ENCODE assay signal across 12 mouse cellular contexts in genomic region chr1:179552751-179553150, GRCm38 (mm10). TPM values are rescaled to one million over a fixed set of nuclear protein-coding genes. Genes with fewer than 3 reads are reported as not detected.
DNase-seq lines count a peak whose midpoint lies in the region; ATAC-seq and TF ChIP-seq lines count a peak whose summit lies in the region.
"Had no signal": no experiment of that assay in that cellular context is flagged by ENCODE, and none has a peak within 500 bp of the region (broad histone marks: within the 10 kb centered on the region; RNA-seq: fewer than 3 reads in every experiment).

No protein-coding gene starts in this region.

- 48% methylated on average over 7 of the region's 7 CpGs for WGBS in embryonic facial prominence, embryonic 14.5 days
- WGBS in embryonic facial prominence, embryonic 10.5 days, result 39% methylated on average over 7 of the region's 7 CpGs
- 52% methylated on average over 7 of the region's 7 CpGs for WGBS in lung, adult 2 months
- 58% methylated on average over 7 of the region's 7 CpGs for WGBS in liver, embryonic 13.5 days (ENCODE audit: insufficient replicate concordance)
- 39% methylated on average over 7 of the region's 7 CpGs for WGBS in stomach, postnatal 0 days

- H3K9me3 ChIP-seq in embryonic facial prominence, embryonic 14.5 days (ENCODE audit: control insufficient read depth, low read length), result no peaks in the 10 kb centered on the region
- H3K9me3 ChIP-seq in embryonic facial prominence, embryonic 10.5 days, result no peaks in the 10 kb centered on the region
- no peaks in the 10 kb centered on the region for H3K9me3 ChIP-seq in liver, embryonic 13.5 days (replicated peaks)
- H3K9me3 ChIP-seq in stomach, postnatal 0 days (ENCODE audit: control insufficient read depth, low read length), result no peaks in the 10 kb centered on the region
- H3K9me3 ChIP-seq: midbrain, embryonic 12.5 days had no signal

- H3K27me3 ChIP-seq in embryonic facial prominence, embryonic 14.5 days (replicated peaks; ENCODE audit: control insufficient read depth, insufficient read depth, low read length), result no peaks in the 10 kb centered on the region
- no peaks in the 10 kb centered on the region for H3K27me3 ChIP-seq in embryonic facial prominence, embryonic 10.5 days (replicated peaks; ENCODE audit: low read depth, poor library complexity, severe bottlenecking)
- H3K27me3 ChIP-seq in liver, embryonic 13.5 days, result no peaks in the 10 kb centered on the region
- no peaks in the 10 kb centered on the region for H3K27me3 ChIP-seq in stomach, postnatal 0 days (ENCODE audit: control insufficient read depth, insufficient read depth, low read length)
- H3K27me3 ChIP-seq: midbrain, embryonic 12.5 days had no signal

- no peak overlapping the region for H3K9ac ChIP-seq in embryonic facial prominence, embryonic 14.5 days (ENCODE audit: low read depth, low read length)
- H3K9ac ChIP-seq in liver, embryonic 13.5 days, result peak overlapping the region; percentile 64
- 0 out of 2 replicates have a peak overlapping the region, but pooled peaks have one; percentile 31 for H3K9ac ChIP-seq in stomach, postnatal 0 days (ENCODE audit: low read length)
- H3K9ac ChIP-seq: hindbrain, embryonic 14.5 days; midbrain, embryonic 12.5 days had no signal

- DNase-seq in embryonic facial prominence, embryonic 14.5 days (ENCODE audit: low spot score), result no peak
- DNase-seq in embryonic facial prominence, embryonic 10.5 days (ENCODE audit: low spot score), result no peak
- DNase-seq in lung, adult 18-20 months, result peak; percentile 54 to 73
- DNase-seq in lung, adult 2 months, result no peak
- no peak for DNase-seq in liver, embryonic 13.5 days
- peak; percentile 76 for DNase-seq in stomach, postnatal 0 days (ENCODE audit: low spot score)
- no peak for DNase-seq in right cerebral cortex, adult 2 months (ENCODE audit: low spot score in 2 of 2)
- DNase-seq: layer of hippocampus, postnatal 36 days had no signal

- H3K4me1 ChIP-seq in embryonic facial prominence, embryonic 14.5 days (ENCODE audit: control insufficient read depth, insufficient read depth, low read length), result peaks cover 8% of the 10 kb centered on the region; the same call in 1 of the 2 replicates
- H3K4me1 ChIP-seq in embryonic facial prominence, embryonic 10.5 days, result peaks cover 7% of the 10 kb centered on the region
- H3K4me1 ChIP-seq in lung, adult 2 months (ENCODE audit: control insufficient read depth, insufficient read depth, low read length), result peaks cover 17% of the 10 kb centered on the region
- H3K4me1 ChIP-seq in liver, embryonic 13.5 days (replicated peaks), result peaks cover 70% of the 10 kb centered on the region
- 0 out of 2 replicates have a peak, but pooled peaks cover 6% of the 10 kb centered on the region for H3K4me1 ChIP-seq in stomach, postnatal 0 days (replicated peaks; ENCODE audit: control insufficient read depth, insufficient read depth)

- ATAC-seq in embryonic facial prominence, embryonic 14.5 days (ENCODE audit: low read depth), result peak; percentile 60; the same call in 1 of the 2 replicates
- ATAC-seq in liver, embryonic 13.5 days (ENCODE audit: low read depth), result peak; percentile 62
- peak; percentile 92 for ATAC-seq in stomach, postnatal 0 days (ENCODE audit: low FRiP score, low TSS enrichment)
- no peak for ATAC-seq in monocyte, adult 5-6 weeks (replicated peaks; ENCODE audit: insufficient number of reproducible peaks, low FRiP score, low TSS enrichment, poor library complexity, severe bottlenecking)
- ATAC-seq: activated CD4-positive, CD25-positive, alpha-beta regulatory T cell, adult 4 months had no signal

- TF ChIP-seq CTCF in lung, adult 2 months (IDR thresholded peaks at IDR 0.05; ENCODE audit: insufficient read depth, low read length), result no peak
- TF ChIP-seq CTCF in stomach, postnatal 0 days (IDR thresholded peaks at IDR 0.05; ENCODE audit: low read depth), result no peak

- TF ChIP-seq POLR2A in lung, adult 2 months (IDR thresholded peaks at IDR 0.05; ENCODE audit: borderline replicate concordance, extremely low read depth, low read depth, low read length), result no peak

- no peak overlapping the region for H3K4me3 ChIP-seq in embryonic facial prominence, embryonic 14.5 days (ENCODE audit: low read depth, low read length)
- H3K4me3 ChIP-seq in embryonic facial prominence, embryonic 10.5 days, result no peak overlapping the region
- H3K4me3 ChIP-seq in lung, adult 2 months (replicated peaks; ENCODE audit: extremely low read depth, low read depth, low read length), result no peak overlapping the region
- 0 out of 2 replicates have a peak overlapping the region, but pooled peaks have one; percentile 14 for H3K4me3 ChIP-seq in liver, embryonic 13.5 days (replicated peaks)
- H3K4me3 ChIP-seq in stomach, postnatal 0 days (ENCODE audit: low read depth, low read length), result no peak overlapping the region
- H3K4me3 ChIP-seq: midbrain, embryonic 12.5 days had no signal

- H3K36me3 ChIP-seq in embryonic facial prominence, embryonic 14.5 days (ENCODE audit: control insufficient read depth, insufficient read depth, low read length), result no peaks in the 10 kb centered on the region
- H3K36me3 ChIP-seq in embryonic facial prominence, embryonic 10.5 days (replicated peaks), result no peaks in the 10 kb centered on the region
- peaks cover 12% of the 10 kb centered on the region for H3K36me3 ChIP-seq in liver, embryonic 13.5 days
- no peaks in the 10 kb centered on the region for H3K36me3 ChIP-seq in stomach, postnatal 0 days (ENCODE audit: control insufficient read depth, insufficient read depth, low read length)
- H3K36me3 ChIP-seq: midbrain, embryonic 12.5 days had no signal

- TF ChIP-seq EP300 in stomach, postnatal 0 days (optimal IDR thresholded peaks at IDR 0.05), result no peak

- H3K4me2 ChIP-seq in embryonic facial prominence, embryonic 14.5 days (ENCODE audit: low read depth, low read length), result no peak overlapping the region
- H3K4me2 ChIP-seq in liver, embryonic 13.5 days, result peak overlapping the region; percentile 55
- no peak overlapping the region for H3K4me2 ChIP-seq in stomach, postnatal 0 days (replicated peaks; ENCODE audit: low read depth)
- H3K4me2 ChIP-seq: hindbrain, embryonic 14.5 days; midbrain, embryonic 12.5 days had no signal

- no peak overlapping the region for H3K27ac ChIP-seq in embryonic facial prominence, embryonic 14.5 days (replicated peaks; ENCODE audit: low read depth, low read length)
- no peak overlapping the region for H3K27ac ChIP-seq in embryonic facial prominence, embryonic 10.5 days (replicated peaks)
- peak overlapping the region; percentile 89 for H3K27ac ChIP-seq in liver, embryonic 13.5 days
- peak overlapping the region; percentile 73 for H3K27ac ChIP-seq in stomach, postnatal 0 days (replicated peaks)
- H3K27ac ChIP-seq: hindbrain, embryonic 14.5 days; midbrain, embryonic 12.5 days had no signal

RNA-seq across cellular contexts. Expression of gene Cnst, which starts 6.6 kb away (rescaled TPM):
- polyA plus RNA-seq in embryonic facial prominence, embryonic 14.5 days (2014; fragmentation: Nextera tagmentation; extraction: Ambion mirVana), result 15.8 and 18.7 TPM in 2 replicates
- 21.0 and 21.6 TPM in 2 replicates for polyA plus RNA-seq in embryonic facial prominence, embryonic 10.5 days (2016; fragmentation: Nextera tagmentation; extraction: Ambion mirVana)
- polyA plus RNA-seq in lung, adult 2 months (2012; rRNA removed), result 16.2 and 22.5 TPM in 2 replicates
- 10.7 and 14.4 TPM in 2 replicates for polyA plus RNA-seq in liver, embryonic 13.5 days (2015; fragmentation: Nextera tagmentation; extraction: Ambion mirVana)
- polyA plus RNA-seq in stomach, postnatal 0 days (2015; fragmentation: Nextera tagmentation; extraction: Ambion mirVana), result 8.8 and 9.9 TPM in 2 replicates
- total RNA-seq in monocyte, adult 5-6 weeks (2017), result 46.3 to 67.5 TPM (median 54.8 TPM) in 3 replicates

RNA-seq across cellular contexts. Expression of gene Tfb2m, which starts 6.7 kb away (rescaled TPM):
- polyA plus RNA-seq in embryonic facial prominence, embryonic 14.5 days (2014; fragmentation: Nextera tagmentation; extraction: Ambion mirVana), result 26.7 and 29.6 TPM in 2 replicates
- 25.1 and 28.1 TPM in 2 replicates for polyA plus RNA-seq in embryonic facial prominence, embryonic 10.5 days (2016; fragmentation: Nextera tagmentation; extraction: Ambion mirVana)
- 6.6 and 8.4 TPM in 2 replicates for polyA plus RNA-seq in lung, adult 2 months (2012; rRNA removed)
- 17.3 and 21.4 TPM in 2 replicates for polyA plus RNA-seq in liver, embryonic 13.5 days (2015; fragmentation: Nextera tagmentation; extraction: Ambion mirVana)
- 28.7 and 31.6 TPM in 2 replicates for polyA plus RNA-seq in stomach, postnatal 0 days (2015; fragmentation: Nextera tagmentation; extraction: Ambion mirVana)
- total RNA-seq in monocyte, adult 5-6 weeks (2017), result 30.5 to 41.7 TPM (median 32.7 TPM) in 3 replicates

RNA-seq across cellular contexts. Expression of gene Smyd3, which starts 34.9 kb away (rescaled TPM):
- polyA plus RNA-seq in embryonic facial prominence, embryonic 14.5 days (2014; fragmentation: Nextera tagmentation; extraction: Ambion mirVana), result 16.7 and 18.7 TPM in 2 replicates
- 20.7 and 21.5 TPM in 2 replicates for polyA plus RNA-seq in embryonic facial prominence, embryonic 10.5 days (2016; fragmentation: Nextera tagmentation; extraction: Ambion mirVana)
- polyA plus RNA-seq in lung, adult 2 months (2012; rRNA removed), result 2.8 and 4.7 TPM in 2 replicates
- 6.6 and 7.9 TPM in 2 replicates for polyA plus RNA-seq in liver, embryonic 13.5 days (2015; fragmentation: Nextera tagmentation; extraction: Ambion mirVana)
- polyA plus RNA-seq in stomach, postnatal 0 days (2015; fragmentation: Nextera tagmentation; extraction: Ambion mirVana), result 10.5 and 12.1 TPM in 2 replicates
- total RNA-seq in monocyte, adult 5-6 weeks (2017), result 10.6 to 34.7 TPM (median 14.3 TPM) in 3 replicates

Comparison
In these comparisons a context has a peak if more than half of its experiments do, and no peak if none do; other contexts are left out.
1. DNase-seq: peak in lung, adult 18-20 months (2 of 2) and stomach, postnatal 0 days (single experiment); none in embryonic facial prominence, embryonic 14.5 days (single experiment), embryonic facial prominence, embryonic 10.5 days (single experiment), lung, adult 2 months (single experiment), liver, embryonic 13.5 days (single experiment) and right cerebral cortex, adult 2 months (0 of 2).
2. H3K27ac ChIP-seq: peak in liver, embryonic 13.5 days (single experiment) and stomach, postnatal 0 days (single experiment); none in embryonic facial prominence, embryonic 14.5 days (single experiment) and embryonic facial prominence, embryonic 10.5 days (single experiment).